Mouse (Mus musculus) embryonic fibroblast, embryonic 13.5 days (primary cell): Measurements from ENCODE around the gene Sept9.

Source experiments
- CTCF ChIP-seq: IDR thresholded peaks from 2 replicates; pipeline ENCODE4 v1.5.1; 2011; ENCODE audit warnings: mild to moderate bottlenecking, control low read depth, low read length, moderate library complexity, borderline replicate concordance; ENCODE audit not compliant: insufficient read depth
- POLR2A ChIP-seq: IDR thresholded peaks from 2 replicates; pipeline ENCODE4 v1.6.1; 2011; ENCODE audit warnings: low read depth, mild to moderate bottlenecking, control low read depth, low read length, moderate library complexity

GRCm38 (mm10) chr11:117246286-117246685 lies 46.8 kb downstream of the Sept9 start:
- TF ChIP-seq CTCF: no peak
- no peak for TF ChIP-seq POLR2A
